Mouse (Mus musculus) subcutaneous adipose tissue, adult 2 months (tissue): ENCODE measurements around the gene Gm36245. TPM values are rescaled to one million over a fixed set of nuclear protein-coding genes. Genes with fewer than 3 reads are reported as not detected.

ENCODE experiments used
- polyA plus RNA-seq: library from polyadenylated mRNA; depleted of rRNA; stranded (reverse); fragments of >200 nt; gene quantifications from 2 replicates; pipeline ENCODE4 v1.2.3, GENCODE M21; 2012; ENCODE audit warnings: low replicate concordance; rRNA removed

Gene Gm36245
- not detected in 2 replicates for polyA plus RNA-seq

GRCm38 (mm10) chr15:77598958-77599357, at the start of gene Gm36245:
TSS of gene Gm36245 (plus strand) at chr15:77599258.

DNA sequence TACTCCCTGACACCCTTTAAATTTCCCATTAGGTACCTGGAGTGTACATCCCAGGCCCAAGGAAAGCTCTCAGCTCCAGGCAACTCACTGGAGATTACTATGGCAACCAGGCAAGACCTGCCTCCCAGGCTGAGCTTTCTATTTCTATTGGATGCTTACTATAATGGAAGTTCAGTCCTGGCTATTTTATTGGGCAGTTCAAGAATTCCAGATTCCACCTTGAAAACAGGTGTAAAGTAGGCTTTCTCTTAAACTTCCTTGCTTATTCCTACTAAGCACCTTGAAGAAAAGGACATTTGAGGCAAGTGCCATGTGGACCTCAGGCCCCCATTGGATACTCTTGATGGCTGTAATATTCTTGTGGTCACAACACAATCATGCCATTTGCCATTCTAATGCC, 37.3 kb upstream of the Gm36245 start, which contains the start of gene 1700025B11Rik:
TSS of gene 1700025B11Rik (minus strand) at position 101 of the 400 bp plus-strand sequence.

GRCm38 (mm10) chr15:77595961-77596360, 3.1 kb upstream of the Gm36245 start, which contains the start of gene Apol10b:
TSS of gene Apol10b (minus strand) at chr15:77596125.

DNA sequence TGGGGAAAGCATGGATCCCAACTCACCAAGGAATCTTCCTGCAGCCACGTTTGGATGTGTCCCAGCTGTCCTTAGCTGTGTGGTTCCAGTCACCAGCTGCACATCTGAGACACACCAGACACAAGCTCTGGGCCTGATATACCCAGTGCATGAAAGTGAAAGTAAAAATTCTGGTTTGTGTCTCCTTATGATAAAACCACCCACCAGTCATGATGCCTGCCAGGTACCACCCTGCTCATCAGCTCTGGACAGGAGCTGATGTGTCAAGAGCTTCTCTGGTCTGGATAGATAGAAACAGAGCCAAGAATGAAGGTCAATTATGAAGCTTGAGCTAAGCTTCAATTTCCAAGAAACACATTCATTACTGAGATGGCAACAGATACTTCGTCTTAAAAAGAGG, 44.1 kb downstream of the Gm36245 start, which contains the start of gene Apol11b:
TSS of gene Apol11b (minus strand) at position 111 of the 400 bp plus-strand sequence.

Other genes starting within 250 kb of the Gm36245 start
- 0.20 and 1.2 TPM in 2 replicates for gene Apol7a, start 200.1 kb upstream of the Gm36245 start, polyA plus RNA-seq
- 3.8 and 9.2 TPM in 2 replicates for gene Apol9a, start 188.1 kb upstream of the Gm36245 start, polyA plus RNA-seq
- not detected in 2 replicates for gene Apol7b, start 151.8 kb upstream of the Gm36245 start, polyA plus RNA-seq
- not detected in 2 replicates for gene Apol10a, start 122.2 kb upstream of the Gm36245 start, polyA plus RNA-seq
- gene Apol11a, start 91.0 kb upstream of the Gm36245 start, polyA plus RNA-seq: not detected in 2 replicates
- gene Apol7c, start 65.9 kb upstream of the Gm36245 start, polyA plus RNA-seq: 0.36 and 0.49 TPM in 2 replicates
- not detected in 2 replicates for gene 1700025B11Rik, start 37.4 kb upstream of the Gm36245 start, polyA plus RNA-seq
- gene Apol10b, start 3.1 kb upstream of the Gm36245 start, polyA plus RNA-seq: 1.7 and 3.8 TPM in 2 replicates
- 0.05 TPM in 1 of 2 replicates, not detected in the other for gene Apol11b, start 44.0 kb downstream of the Gm36245 start, polyA plus RNA-seq
- gene Apol7e, start 99.6 kb downstream of the Gm36245 start, polyA plus RNA-seq: 0.40 and 0.49 TPM in 2 replicates
- gene Apol9b, start 129.8 kb downstream of the Gm36245 start, polyA plus RNA-seq: 4.9 and 7.3 TPM in 2 replicates
- 0.09 and 0.12 TPM in 2 replicates for gene Apol8, start 157.7 kb downstream of the Gm36245 start, polyA plus RNA-seq
- 90.1 and 107 TPM in 2 replicates for gene Myh9, start 242.9 kb downstream of the Gm36245 start, polyA plus RNA-seq